Mouse (Mus musculus) CH12.LX (cell line): ENCODE results near the gene Coro2a. TPM values are rescaled to one million over a fixed set of nuclear protein-coding genes. Genes with fewer than 3 reads are reported as not detected.

Source experiments
- DNase-seq: peaks from one replicate; pipeline ENCODE4 v3.0.0-alpha.2; 2013; ENCODE audit errors: extremely low read depth
- H3K27ac ChIP-seq: 2 replicates; pipeline ENCODE4 v1.5.1; 2012; ENCODE audit warnings: low read depth, mild to moderate bottlenecking, control low read depth, moderate library complexity; ENCODE audit not compliant: insufficient read depth
- H3K27me3 ChIP-seq: replicated peaks from 2 replicates; pipeline ENCODE3; 2012; ENCODE audit warnings: inconsistent platforms
- H3K36me3 ChIP-seq, 2 experiments: replicated peaks in 1 of 2; 2 replicates each; pipeline versions ENCODE3 to v1.6.1; 2012; ENCODE audit warnings: inconsistent platforms in 1 of 2, low read length in 1 of 2, mild to moderate bottlenecking in 1 of 2, mixed read lengths in 1 of 2, moderate library complexity in 1 of 2; ENCODE audit not compliant: control insufficient read depth in 1 of 2, insufficient read depth in 1 of 2
- H3K4me1 ChIP-seq, 2 experiments: 2 replicates each; pipeline ENCODE4 v1.6.1; 2012; ENCODE audit warnings: inconsistent platforms in 1 of 2, moderate library complexity in 1 of 2; ENCODE audit not compliant: insufficient read depth in 2 of 2, control insufficient read depth in 1 of 2
- H3K4me2 ChIP-seq: 2 replicates; pipeline ENCODE4 v1.6.1; 2012; ENCODE audit warnings: low read depth, mild to moderate bottlenecking, control low read depth; ENCODE audit not compliant: poor library complexity, insufficient read depth, severe bottlenecking
- H3K4me3 ChIP-seq, 3 experiments: fragments of 150-350 bp in 1 of 3; sonication (generic) in 1 of 3; replicated peaks in 1 of 3; 2 replicates each; pipeline versions ENCODE3 to v1.5.1; 2011 to 2012; ENCODE audit warnings: low read depth in 2 of 3, low read length in 2 of 3, mild to moderate bottlenecking in 2 of 3, moderate library complexity in 2 of 3, control low read depth in 1 of 3, improper control_type of control experiment in 1 of 3, inconsistent platforms in 1 of 3, mixed read lengths in 1 of 3; ENCODE audit not compliant: poor library complexity in 1 of 3
- H3K79me2 ChIP-seq: replicated peaks from 2 replicates; pipeline ENCODE4 v1.6.1; 2012; ENCODE audit warnings: mild to moderate bottlenecking, moderate library complexity; ENCODE audit not compliant: control insufficient read depth, poor library complexity, insufficient read depth, severe bottlenecking; ENCODE audit errors: extremely low read depth
- H3K9ac ChIP-seq: 2 replicates; pipeline ENCODE4 v1.6.1; 2012; ENCODE audit warnings: low read depth, mild to moderate bottlenecking, control low read depth, moderate library complexity; ENCODE audit not compliant: insufficient read depth
- H3K9me3 ChIP-seq: replicated peaks from 2 replicates; pipeline ENCODE3; 2012; ENCODE audit warnings: low read length, inconsistent platforms, mixed read lengths
- CHD1 ChIP-seq: IDR thresholded peaks from 2 replicates; pipeline ENCODE4 v1.6.1; 2012; ENCODE audit warnings: low read depth, low read length, improper control_type of control experiment, inconsistent platforms
- E2F4 ChIP-seq: IDR thresholded peaks from 2 replicates; pipeline ENCODE4 v1.6.1; 2011; ENCODE audit warnings: low read depth, low read length, improper control_type of control experiment; ENCODE audit not compliant: insufficient replicate concordance
- ELF1 ChIP-seq: IDR thresholded peaks from 2 replicates; pipeline ENCODE4 v1.6.1; 2014; ENCODE audit warnings: low read depth, mild to moderate bottlenecking, inconsistent platforms, low read length, improper control_type of control experiment
- ETS1 ChIP-seq: conservative IDR thresholded peaks from 2 replicates; pipeline ENCODE4 v1.6.1; 2012; ENCODE audit warnings: low read depth, mild to moderate bottlenecking, inconsistent platforms, low read length, improper control_type of control experiment, moderate library complexity
- GABPA ChIP-seq: IDR thresholded peaks from 2 replicates; pipeline ENCODE4 v1.6.1; 2012; ENCODE audit warnings: low read depth, low read length, improper control_type of control experiment, inconsistent platforms; ENCODE audit not compliant: insufficient replicate concordance
- HCFC1 ChIP-seq: IDR thresholded peaks from 2 replicates; pipeline ENCODE4 v1.6.1; 2012; ENCODE audit warnings: low read depth, mild to moderate bottlenecking, inconsistent platforms, low read length, improper control_type of control experiment
- MEF2A ChIP-seq: IDR thresholded peaks from 2 replicates; pipeline ENCODE4 v1.6.1; 2014; ENCODE audit warnings: low read depth, mild to moderate bottlenecking, inconsistent platforms, low read length, improper control_type of control experiment, borderline replicate concordance
- MYC ChIP-seq: IDR thresholded peaks from 2 replicates; pipeline ENCODE4 v1.6.1; 2011; ENCODE audit warnings: low read depth, mild to moderate bottlenecking, improper control_type of control experiment, low read length
- NELFE ChIP-seq: IDR thresholded peaks from 2 replicates; pipeline ENCODE4 v1.6.1; 2011; ENCODE audit warnings: low read depth, low read length, improper control_type of control experiment
- NRF1 ChIP-seq: IDR thresholded peaks from 2 replicates; pipeline ENCODE4 v1.6.1; 2014; ENCODE audit warnings: low read depth, mild to moderate bottlenecking, inconsistent platforms, low read length, improper control_type of control experiment, moderate library complexity
- POLR2A ChIP-seq: IDR thresholded peaks from 2 replicates; pipeline ENCODE4 v1.6.1; 2011; ENCODE audit warnings: low read depth, mild to moderate bottlenecking, improper control_type of control experiment, low read length
- POLR2AphosphoS2 ChIP-seq: IDR thresholded peaks from 2 replicates; pipeline ENCODE4 v1.6.1; 2011; ENCODE audit warnings: low read depth, low read length, improper control_type of control experiment
- RAD21 ChIP-seq: IDR thresholded peaks from 2 replicates; pipeline ENCODE4 v1.6.1; 2011; ENCODE audit warnings: low read depth, mild to moderate bottlenecking, low read length, improper control_type of control experiment, moderate library complexity
- RCOR1 ChIP-seq: conservative IDR thresholded peaks from 2 replicates; pipeline ENCODE4 v1.6.1; 2012; ENCODE audit warnings: low read depth, mild to moderate bottlenecking, inconsistent platforms, low read length, improper control_type of control experiment
- SIN3A ChIP-seq: IDR thresholded peaks from 2 replicates; pipeline ENCODE4 v1.6.1; 2012; ENCODE audit warnings: low read length, improper control_type of control experiment, inconsistent platforms
- SMC3 ChIP-seq: IDR thresholded peaks from 2 replicates; pipeline ENCODE4 v1.6.1; 2011; ENCODE audit warnings: low read depth, low read length, improper control_type of control experiment
- TBP ChIP-seq: conservative IDR thresholded peaks from 2 replicates; pipeline ENCODE4 v1.6.1; 2011; ENCODE audit warnings: low read depth, low read length, improper control_type of control experiment
- UBTF ChIP-seq: IDR thresholded peaks from 2 replicates; pipeline ENCODE4 v1.6.1; 2012; ENCODE audit warnings: low read depth, mild to moderate bottlenecking, inconsistent platforms, low read length, improper control_type of control experiment, moderate library complexity
- USF1 ChIP-seq: IDR thresholded peaks from 2 replicates; pipeline ENCODE4 v1.6.1; 2014; ENCODE audit warnings: low read depth, mild to moderate bottlenecking, inconsistent platforms, low read length, improper control_type of control experiment
- ZC3H11A ChIP-seq: IDR thresholded peaks from 2 replicates; pipeline ENCODE4 v1.6.1; 2012; ENCODE audit warnings: low read depth, mild to moderate bottlenecking, inconsistent platforms, low read length, improper control_type of control experiment
- ZMIZ1 ChIP-seq: IDR thresholded peaks from 2 replicates; pipeline ENCODE4 v1.6.1; 2012; ENCODE audit warnings: low read depth, mild to moderate bottlenecking, inconsistent platforms, low read length, improper control_type of control experiment
- dilution Hi-C: fragments of 300-500 bp; cut with MboI; formaldehyde crosslinking; loops from 2 replicates; pipeline ENCODE4 v1.14.3; 2020; ENCODE audit warnings: low sequenced_read_pairs; ENCODE audit not compliant: extremely low pct_unique_long_range_greater_than_20kb, extremely low pct_ligation_motif_present
- in situ Hi-C: fragments of 300-500 bp; cut with MboI; formaldehyde crosslinking; loops from 3 replicates; pipeline ENCODE4 v1.14.3; 2019; ENCODE audit warnings: low sequenced_read_pairs, low pct_ligation_motif_present, low pct_unique_long_range_greater_than_20kb, mixed read lengths
- polyA plus RNA-seq: library from polyadenylated mRNA; unstranded; fragments of >175 nt; gene quantifications from 2 replicates; pipeline ENCODE4 v1.2.1, GENCODE M21; 2012; ENCODE audit warnings: low read depth; ENCODE audit not compliant: insufficient read length
- total RNA-seq, 2 experiments: library from RNA; depleted of rRNA; stranded (reverse); fragments of 300-350 nt in 1 of 2; fragments of >200 nt in 1 of 2; gene quantifications; 2 replicates each; pipeline ENCODE4 v1.2.3; 2012 to 2014

Gene Coro2a
- total and polyA plus RNA-seq, 3 experiments, result 24.6 to 223 (median 129) TPM

DNA sequence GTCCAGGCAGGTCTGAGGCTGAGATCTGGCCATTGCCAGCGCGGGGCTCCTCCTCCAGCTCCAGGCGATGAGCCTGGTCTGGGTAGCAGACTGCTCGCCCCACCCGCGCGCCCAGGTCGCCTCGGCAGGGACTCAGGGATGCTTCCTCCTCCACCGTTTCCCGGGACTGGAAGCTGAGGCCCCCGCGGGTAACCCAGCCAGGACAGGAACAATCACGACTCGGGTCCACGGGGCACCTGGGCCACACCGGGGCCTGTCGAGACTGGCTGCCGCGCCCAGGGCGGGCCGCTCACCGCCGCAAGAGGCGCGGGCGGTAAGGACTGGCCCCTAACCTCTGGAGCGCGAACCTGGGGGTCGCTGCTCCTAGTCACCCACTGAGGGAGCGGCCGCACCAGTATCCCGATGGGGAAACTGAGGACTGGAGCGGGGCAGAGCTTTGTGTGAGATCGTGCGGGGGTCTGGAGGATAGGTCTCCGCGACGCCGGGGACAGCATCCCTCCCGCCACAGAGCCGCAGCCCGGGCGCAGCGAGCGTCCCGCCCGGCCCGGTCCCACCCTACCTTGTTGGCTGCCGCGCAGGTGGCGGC lies 651 bp downstream of the Coro2a start:
- in situ Hi-C loops, result no loop called here
- peak overlapping the region; percentile 98 for H3K9ac ChIP-seq
- no peaks in the 10 kb centered on the region for H3K27me3 ChIP-seq
- no peaks in the 10 kb centered on the region for H3K9me3 ChIP-seq
- DNase-seq, result no peak
- peak overlapping the region; percentile 85 for H3K27ac ChIP-seq
- H3K36me3 ChIP-seq, result peaks cover 3 to 25% of the 10 kb centered on the region in 2 experiments
- H3K4me3 ChIP-seq, result peak overlapping the region; percentile 59 to 99 (median 89)
- dilution Hi-C loops, result no loop called here
- peaks cover 53% of the 10 kb centered on the region for H3K79me2 ChIP-seq
- H3K4me1 ChIP-seq, result peaks cover 26 to 75% of the 10 kb centered on the region in 2 experiments
- no peak for TF ChIP-seq ETS1
- TF ChIP-seq NRF1, result no peak
- no peak for TF ChIP-seq ZMIZ1
- no peak for TF ChIP-seq ELF1
- TF ChIP-seq HCFC1, result no peak
- no peak for TF ChIP-seq RAD21
- no peak for TF ChIP-seq NELFE
- no peak for TF ChIP-seq POLR2AphosphoS2
- no peak; the same call in 1 of the 2 replicates for TF ChIP-seq CHD1
- TF ChIP-seq USF1, result no peak
- TF ChIP-seq SIN3A, result 0 out of 2 replicates have a peak, but pooled peaks have one; percentile 36
- no peak for TF ChIP-seq TBP
- TF ChIP-seq ZC3H11A, result no peak
- TF ChIP-seq SMC3, result no peak
- no peak for TF ChIP-seq E2F4
- TF ChIP-seq GABPA, result no peak
- peak; percentile 76; the same call in 1 of the 2 replicates for TF ChIP-seq UBTF
- TF ChIP-seq POLR2A, result 0 out of 2 replicates have a peak, but pooled peaks have one; percentile 21
- TF ChIP-seq MYC, result no peak
- peak overlapping the region; percentile 94; the same call in 1 of the 2 replicates for H3K4me2 ChIP-seq

GRCm38 (mm10) chr4:46600473-46601257 lies 1.3 kb downstream of the Coro2a start:
- no peaks in the 10 kb centered on the region for H3K27me3 ChIP-seq
- peaks cover 60% of the 10 kb centered on the region for H3K79me2 ChIP-seq
- peaks cover 32 to 82% of the 10 kb centered on the region in 2 experiments for H3K4me1 ChIP-seq
- TF ChIP-seq ZC3H11A (no peak), GABPA (no peak), RCOR1 (no peak), TBP (no peak), MEF2A (no peak)
- no peaks in the 10 kb centered on the region for H3K9me3 ChIP-seq
- no peak for DNase-seq
- in situ Hi-C loops, result no loop called here
- peak overlapping the region; percentile 94 for H3K4me2 ChIP-seq
- dilution Hi-C loops, result no loop called here
- H3K27ac ChIP-seq, result peak overlapping the region; percentile 85
- H3K36me3 ChIP-seq, result peaks cover 6 to 31% of the 10 kb centered on the region in 2 experiments
- peak overlapping the region; percentile 98 for H3K9ac ChIP-seq
- peak overlapping the region; percentile 59 to 99 (median 89) for H3K4me3 ChIP-seq
